Mouse (Mus musculus): ENCODE measurements around the gene Cdk5rap2. TPM values are rescaled to one million over a fixed set of nuclear protein-coding genes. Genes with fewer than 3 reads are reported as not detected.

Gene Cdk5rap2
- total and polyA plus RNA-seq, 2 experiments: 3.0 to 3.6 TPM

GRCm38 (mm10) chr4:70377359-70377758 lies 32.9 kb downstream of the Cdk5rap2 start:
- Histone ChIP-seq H3K36me3 (ENCODE audit: control insufficient read depth, insufficient read depth, low read length) (no peaks in the 10 kb centered on the region), H3K79me2 (ENCODE audit: control insufficient read depth, insufficient read depth, low read length) (no peaks in the 10 kb centered on the region), H3K9ac (ENCODE audit: low read depth, low read length) (no peak overlapping the region), H3K27ac (replicated peaks; ENCODE audit: insufficient read depth, low read depth, low read length) (no peak overlapping the region), H3K4me1 (ENCODE audit: control insufficient read depth, insufficient read depth, low read length) (no peaks in the 10 kb centered on the region), H3K27me3 (ENCODE audit: control insufficient read depth, insufficient read depth, low read length) (no peaks in the 10 kb centered on the region), H3K4me3 (ENCODE audit: insufficient read depth, low read depth, low read length) (no peak overlapping the region)
- whole genome bisulfite sequencing: 91% methylated on average over 4 of the region's 4 CpGs
- DNase-seq (ENCODE audit: extremely low read depth, low read depth, low spot score): no peak
- TF ChIP-seq CTCF (IDR thresholded peaks at IDR 0.05; ENCODE audit: low read depth, low read length) (no peak), POLR2A (IDR thresholded peaks at IDR 0.05; ENCODE audit: extremely low read depth, insufficient read depth, low read length) (no peak)

- no peak for DNase-seq (ENCODE audit: extremely low read depth, low read depth, low spot score)
- no peak overlapping the region for H3K9ac ChIP-seq (ENCODE audit: low read depth, low read length)
- no peaks in the 10 kb centered on the region; the same call in 1 of the 2 replicates for H3K79me2 ChIP-seq (ENCODE audit: control insufficient read depth, insufficient read depth, low read length)
- TF ChIP-seq POLR2A (IDR thresholded peaks at IDR 0.05; ENCODE audit: extremely low read depth, insufficient read depth, low read length): no peak
- no peak for TF ChIP-seq CTCF (IDR thresholded peaks at IDR 0.05; ENCODE audit: low read depth, low read length)
- 97% methylated on average over 11 of the region's 11 CpGs for WGBS
- H3K36me3 ChIP-seq (ENCODE audit: control insufficient read depth, insufficient read depth, low read length): no peaks in the 10 kb centered on the region
- H3K4me1 ChIP-seq (ENCODE audit: control insufficient read depth, insufficient read depth, low read length): peaks cover 9% of the 10 kb centered on the region
- H3K27me3 ChIP-seq (ENCODE audit: control insufficient read depth, insufficient read depth, low read length): no peaks in the 10 kb centered on the region
- no peak overlapping the region for H3K27ac ChIP-seq (replicated peaks; ENCODE audit: insufficient read depth, low read depth, low read length)
- H3K4me3 ChIP-seq (ENCODE audit: insufficient read depth, low read depth, low read length): no peak overlapping the region
Observed at GRCm38 (mm10) chr4:70365061-70365858, 45.0 kb downstream of the Cdk5rap2 start.

- H3K36me3 ChIP-seq (ENCODE audit: control insufficient read depth, insufficient read depth, low read length): no peaks in the 10 kb centered on the region
- no peak overlapping the region for H3K4me3 ChIP-seq (ENCODE audit: insufficient read depth, low read depth, low read length)
- TF ChIP-seq POLR2A (IDR thresholded peaks at IDR 0.05; ENCODE audit: extremely low read depth, insufficient read depth, low read length) (no peak), CTCF (IDR thresholded peaks at IDR 0.05; ENCODE audit: low read depth, low read length) (no peak)
- H3K27ac ChIP-seq (replicated peaks; ENCODE audit: insufficient read depth, low read depth, low read length): no peak overlapping the region
- 31% methylated on average over 4 of the region's 4 CpGs for WGBS
- DNase-seq (ENCODE audit: extremely low read depth, low read depth, low spot score): peak; percentile 52
- H3K4me1 ChIP-seq (ENCODE audit: control insufficient read depth, insufficient read depth, low read length): peaks cover 9% of the 10 kb centered on the region
- H3K9ac ChIP-seq (ENCODE audit: low read depth, low read length): no peak overlapping the region
- no peaks in the 10 kb centered on the region for H3K27me3 ChIP-seq (ENCODE audit: control insufficient read depth, insufficient read depth, low read length)
- H3K79me2 ChIP-seq (ENCODE audit: control insufficient read depth, insufficient read depth, low read length): no peaks in the 10 kb centered on the region; the same call in 1 of the 2 replicates
Observed at GRCm38 (mm10) chr4:70361366-70361765, 48.9 kb downstream of the Cdk5rap2 start.

- Histone ChIP-seq H3K4me1 (ENCODE audit: control insufficient read depth, insufficient read depth, low read length) (no peaks in the 10 kb centered on the region), H3K79me2 (ENCODE audit: control insufficient read depth, insufficient read depth, low read length) (no peaks in the 10 kb centered on the region), H3K27me3 (ENCODE audit: control insufficient read depth, insufficient read depth, low read length) (no peaks in the 10 kb centered on the region), H3K27ac (replicated peaks; ENCODE audit: insufficient read depth, low read depth, low read length) (no peak overlapping the region), H3K36me3 (ENCODE audit: control insufficient read depth, insufficient read depth, low read length) (peaks cover 8% of the 10 kb centered on the region), H3K4me3 (ENCODE audit: insufficient read depth, low read depth, low read length) (no peak overlapping the region), H3K9ac (ENCODE audit: low read depth, low read length) (no peak overlapping the region)
- 62% methylated on average over 9 of the region's 9 CpGs for WGBS
- peak; percentile 31 for DNase-seq (ENCODE audit: extremely low read depth, low read depth, low spot score)
- TF ChIP-seq CTCF (IDR thresholded peaks at IDR 0.05; ENCODE audit: low read depth, low read length): peak; percentile 77
- no peak for TF ChIP-seq POLR2A (IDR thresholded peaks at IDR 0.05; ENCODE audit: extremely low read depth, insufficient read depth, low read length)
Observed at GRCm38 (mm10) chr4:70355659-70356350, 54.4 kb downstream of the Cdk5rap2 start.

GRCm38 (mm10) chr4:70354448-70354847 lies 55.8 kb downstream of the Cdk5rap2 start:
- TF ChIP-seq POLR2A (IDR thresholded peaks at IDR 0.05; ENCODE audit: extremely low read depth, insufficient read depth, low read length): no peak
- no peak for TF ChIP-seq CTCF (IDR thresholded peaks at IDR 0.05; ENCODE audit: low read depth, low read length)
- no peaks in the 10 kb centered on the region for H3K4me1 ChIP-seq (ENCODE audit: control insufficient read depth, insufficient read depth, low read length)
- H3K79me2 ChIP-seq (ENCODE audit: control insufficient read depth, insufficient read depth, low read length): no peaks in the 10 kb centered on the region
- H3K36me3 ChIP-seq (ENCODE audit: control insufficient read depth, insufficient read depth, low read length): peaks cover 8% of the 10 kb centered on the region
- no peak for DNase-seq (ENCODE audit: extremely low read depth, low read depth, low spot score)
- no peaks in the 10 kb centered on the region for H3K27me3 ChIP-seq (ENCODE audit: control insufficient read depth, insufficient read depth, low read length)
- 93% methylated on average over 14 of the region's 14 CpGs for WGBS
- no peak overlapping the region for H3K27ac ChIP-seq (replicated peaks; ENCODE audit: insufficient read depth, low read depth, low read length)
- no peak overlapping the region for H3K4me3 ChIP-seq (ENCODE audit: insufficient read depth, low read depth, low read length)
- no peak overlapping the region for H3K9ac ChIP-seq (ENCODE audit: low read depth, low read length)

Data from liver, adult 2 months (tissue).